Mouse (Mus musculus) embryonic facial prominence, embryonic 11.5 days (tissue): ENCODE results near the gene Gm13090. TPM values are rescaled to one million over a fixed set of nuclear protein-coding genes. Genes with fewer than 3 reads are reported as not detected.

Source experiments
- polyA plus RNA-seq: library from polyadenylated mRNA; unstranded; fragments of >200 nt; fragmentation: Nextera tagmentation; extraction: Ambion mirVana; gene quantifications from 2 replicates; pipeline ENCODE4 v1.2.1, GENCODE M21; 2014

Gene Gm13090
- polyA plus RNA-seq, 1 experiment from 2014 or later = not detected

Other genes with a start within 250 kb of the Gm13090 start
- gene Errfi1, start 235.7 kb upstream of the Gm13090 start, polyA plus RNA-seq = 30.7 and 31.8 TPM in 2 replicates
- gene Park7, start 175.1 kb upstream of the Gm13090 start, polyA plus RNA-seq = 443 and 467 TPM in 2 replicates
- gene Tnfrsf9, start 175.0 kb upstream of the Gm13090 start, polyA plus RNA-seq = 0.24 and 0.36 TPM in 2 replicates
- not detected in 2 replicates for gene Uts2, start 92.5 kb upstream of the Gm13090 start, polyA plus RNA-seq
- 6.1 and 6.6 TPM in 2 replicates for gene Per3, start 44.9 kb upstream of the Gm13090 start, polyA plus RNA-seq
- 69.9 and 73.4 TPM in 2 replicates for gene Vamp3, start 31.6 kb upstream of the Gm13090 start, polyA plus RNA-seq